Mouse (Mus musculus) lung, adult 10 weeks (tissue): ENCODE results near the gene Sdhb. TPM values are rescaled to one million over a fixed set of nuclear protein-coding genes. Genes with fewer than 3 reads are reported as not detected.

ENCODE experiments used
- polyA plus RNA-seq: library from polyadenylated mRNA; stranded (reverse); fragments of 350-450 nt; fragmentation: Illumina TruSeq; extraction: RNeasy Lipid Tissue Mini Kit (QIAGEN cat#74804); gene quantifications from one replicate; pipeline ENCODE4 v1.2.3, GENCODE M21; 2014; ENCODE audit warnings: low read depth, low replicate concordance; ENCODE audit not compliant: insufficient read depth

The Sdhb gene
- polyA plus RNA-seq: 125 TPM

DNA sequence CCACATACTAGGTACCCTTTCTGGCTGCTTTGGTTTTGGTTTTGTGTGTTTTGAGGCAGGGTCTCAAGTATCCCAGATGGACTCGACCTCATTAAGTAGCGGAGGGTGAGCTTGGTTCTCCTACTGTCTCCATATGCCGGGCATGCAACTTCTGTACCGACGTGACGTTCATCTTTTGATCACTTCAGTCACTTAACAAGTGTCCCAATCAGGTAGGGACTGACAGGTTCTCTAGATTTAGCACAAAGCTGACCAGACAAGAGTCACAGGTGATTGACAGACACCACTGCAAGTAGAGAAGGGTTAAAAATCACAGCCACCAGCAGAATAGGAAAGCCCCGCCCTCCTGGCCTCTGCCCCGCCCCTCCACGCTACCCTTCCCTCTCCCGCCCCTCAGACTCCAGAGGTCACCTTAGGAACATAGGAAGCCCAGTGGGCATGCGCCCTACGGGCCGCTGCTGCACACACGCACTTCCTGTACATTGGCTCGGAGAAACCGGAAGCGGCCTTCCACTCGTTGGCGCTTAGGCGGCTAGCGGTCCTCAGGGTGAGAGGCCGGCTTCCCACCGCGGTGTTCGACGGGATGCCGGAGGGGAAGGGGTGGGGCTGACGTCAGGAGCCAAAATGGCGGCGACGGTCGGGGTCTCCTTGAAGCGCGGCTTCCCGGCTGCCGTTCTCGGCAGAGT, at the start of gene Sdhb:
Gene Sdhb (plus strand): TSS at position 423 of the 686 bp plus-strand sequence.

DNA sequence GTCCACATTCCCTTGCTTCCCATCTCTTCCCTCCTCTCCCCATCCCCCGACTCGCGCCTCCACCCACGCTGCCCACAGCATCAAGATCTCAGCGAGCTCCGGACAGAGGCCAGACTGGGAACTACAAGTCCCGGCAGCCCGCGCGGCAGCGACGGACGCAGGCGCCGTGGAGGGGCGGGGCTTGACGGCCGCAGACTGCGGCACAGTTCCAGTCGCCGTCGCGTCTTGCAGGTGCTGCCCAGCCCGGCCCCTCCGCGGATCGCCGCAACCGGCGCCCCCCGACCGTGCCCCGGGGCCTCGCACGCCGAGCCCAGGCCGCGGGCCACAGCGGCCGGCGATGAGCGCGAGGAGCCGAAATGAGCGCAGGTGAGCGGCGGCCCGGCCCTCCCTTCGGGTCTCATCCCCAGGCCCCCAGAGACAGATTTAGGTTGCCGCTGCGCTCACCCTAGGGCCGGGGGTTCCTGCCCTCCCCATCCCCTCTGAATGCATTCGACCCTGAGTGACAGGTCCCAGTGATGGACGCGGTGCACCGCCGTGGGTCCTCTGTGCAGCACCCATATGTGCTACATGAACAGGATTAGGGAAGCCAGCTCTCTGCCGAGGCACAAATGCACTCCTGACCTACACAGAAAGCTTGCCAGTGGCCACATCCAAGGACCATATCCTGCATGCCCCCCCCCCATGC, 25.9 kb downstream of the Sdhb start, which contains the start of gene Atp13a2:
Gene Atp13a2 (plus strand): TSS at position 163 of the 685 bp plus-strand sequence.

DNA sequence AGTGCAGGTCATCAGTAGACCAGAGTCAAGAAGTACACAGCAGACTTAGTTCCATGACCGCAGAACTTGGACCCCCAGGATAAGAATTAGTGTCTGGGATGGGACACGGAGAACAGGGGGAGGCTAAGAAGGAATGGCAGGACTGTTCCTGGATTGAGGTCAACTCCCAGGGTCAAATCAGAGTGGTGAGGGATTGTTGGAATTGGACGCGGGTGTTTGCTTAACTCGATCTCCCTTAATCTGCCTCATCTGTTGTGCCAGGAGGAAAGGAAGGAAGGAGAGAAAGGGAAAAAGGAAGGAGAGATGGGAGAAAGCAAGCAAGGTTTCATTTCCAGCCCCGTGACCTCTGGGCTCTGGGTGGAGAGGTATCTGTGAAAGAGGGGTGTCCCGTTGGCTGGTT, 49.1 kb downstream of the Sdhb start, which contains the start of gene Mfap2:
Gene Mfap2 (plus strand): TSS at position 301 of the 400 bp plus-strand sequence.

Other genes starting within 250 kb of the Sdhb start
- not detected for gene Padi6, start 218.6 kb upstream of the Sdhb start, polyA plus RNA-seq
- gene Padi4, start 187.0 kb upstream of the Sdhb start, polyA plus RNA-seq: 2.3 TPM
- not detected for gene Padi3, start 150.6 kb upstream of the Sdhb start, polyA plus RNA-seq
- 0.19 TPM for gene Padi1, start 115.4 kb upstream of the Sdhb start, polyA plus RNA-seq
- 1.8 TPM for gene Padi2, start 54.9 kb upstream of the Sdhb start, polyA plus RNA-seq
- 28.3 TPM for gene Atp13a2, start 25.7 kb downstream of the Sdhb start, polyA plus RNA-seq
- 71.8 TPM for gene Mfap2, start 49.2 kb downstream of the Sdhb start, polyA plus RNA-seq
- gene Crocc, start 99.3 kb downstream of the Sdhb start, polyA plus RNA-seq: 5.1 TPM
- 54.8 TPM for gene Necap2, start 117.2 kb downstream of the Sdhb start, polyA plus RNA-seq
- gene Spata21, start 127.1 kb downstream of the Sdhb start, polyA plus RNA-seq: not detected
- gene Szrd1, start 178.6 kb downstream of the Sdhb start, polyA plus RNA-seq: 56.3 TPM
- gene Fbxo42, start 186.7 kb downstream of the Sdhb start, polyA plus RNA-seq: 4.7 TPM